Mouse (Mus musculus): ENCODE measurements around the gene Crhr2. TPM values are rescaled to one million over a fixed set of nuclear protein-coding genes. Genes with fewer than 3 reads are reported as not detected.

Gene Crhr2
- total RNA-seq, 1 experiment = 0.67 TPM

DNA sequence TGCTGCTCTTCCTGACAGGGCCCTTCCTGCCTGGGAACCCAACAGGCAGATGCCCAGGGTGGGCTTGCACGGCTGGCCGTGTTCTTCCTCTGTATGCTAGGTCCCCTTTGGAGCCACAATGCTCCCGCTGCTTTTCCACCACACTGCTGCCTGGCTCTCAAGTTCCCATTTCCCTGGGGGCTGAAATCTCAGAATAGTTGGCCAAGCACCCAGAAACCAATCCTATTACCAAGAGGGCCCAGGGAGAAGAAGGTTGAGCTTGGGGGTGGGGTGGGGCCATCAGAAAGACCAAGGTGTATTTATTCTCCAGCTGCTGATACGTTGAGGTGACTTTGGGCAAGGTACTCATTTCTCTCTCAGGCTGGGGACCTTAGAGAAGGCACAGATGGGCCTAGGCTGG lies 1.5 kb downstream of the Crhr2 start:
- TF ChIP-seq ZC3H11A (IDR thresholded peaks at IDR 0.05; ENCODE audit: borderline replicate concordance, low read depth, low read length) (no peak), ZNF384 (IDR thresholded peaks at IDR 0.05; ENCODE audit: low read depth, low read length) (no peak), HCFC1 (IDR thresholded peaks at IDR 0.05; ENCODE audit: borderline replicate concordance, insufficient read depth, low read length) (no peak), MAFK (IDR thresholded peaks at IDR 0.05; ENCODE audit: insufficient read depth, low read depth, low read length) (no peak), CHD2 (IDR thresholded peaks at IDR 0.05; ENCODE audit: low read depth, low read length) (no peak)
- H3K27ac ChIP-seq (ENCODE audit: insufficient read depth, low read depth, low read length, poor library complexity, severe bottlenecking) = no peak overlapping the region
- H3K4me3 ChIP-seq (ENCODE audit: insufficient read depth in 1 of 2, low read depth in 1 of 2, low read length in 2 of 2, poor library complexity in 1 of 2, severe bottlenecking in 1 of 2) = no peak overlapping the region
- no peak for DNase-seq (ENCODE audit: low read depth, low spot score)
- in situ Hi-C loops (cut with MboI; ENCODE audit: low sequenced_read_pairs in 2 of 2, unreplicated experiment in 2 of 2) = no loop called here
- H3K9me3 ChIP-seq (ENCODE audit: control insufficient read depth, insufficient read depth, low read depth, low read length) = no peaks in the 10 kb centered on the region
- H3K36me3 ChIP-seq (ENCODE audit: control insufficient read depth, insufficient read depth, low read length, poor library complexity, severe bottlenecking) = no peaks in the 10 kb centered on the region
- peaks cover 0 to 2% of the 10 kb centered on the region in 2 experiments; a peak in 2 of 4 replicates for H3K4me1 ChIP-seq (ENCODE audit: control insufficient read depth in 2 of 2, insufficient read depth in 2 of 2, low read length in 2 of 2, poor library complexity in 1 of 2)
- H3K9ac ChIP-seq (ENCODE audit: insufficient read depth, low read depth, low read length, poor library complexity, severe bottlenecking) = no peak overlapping the region

DNA sequence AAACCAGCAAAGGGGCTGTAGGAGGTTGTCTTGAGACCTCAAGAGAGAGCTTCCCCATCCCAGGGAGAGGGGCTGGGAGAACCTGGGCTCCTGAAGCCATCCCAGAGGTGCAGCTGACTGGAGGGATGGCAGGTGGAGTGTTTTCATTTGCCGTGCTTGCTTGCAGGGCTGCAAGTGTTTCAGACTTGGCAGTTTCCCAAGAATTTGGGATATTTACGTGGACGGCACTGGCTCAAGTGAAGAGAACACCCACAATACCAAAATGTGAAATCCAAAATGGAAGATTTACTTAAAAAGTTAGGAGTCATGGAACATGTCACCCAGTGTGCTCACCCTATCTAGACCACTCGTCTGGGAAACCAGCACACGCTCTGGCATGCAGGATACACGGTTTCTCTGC lies 2.2 kb downstream of the Crhr2 start:
- H3K4me3 ChIP-seq (ENCODE audit: insufficient read depth in 1 of 2, low read depth in 1 of 2, low read length in 2 of 2, poor library complexity in 1 of 2, severe bottlenecking in 1 of 2) = no peak overlapping the region
- peaks cover 0 to 2% of the 10 kb centered on the region in 2 experiments; a peak in 2 of 4 replicates for H3K4me1 ChIP-seq (ENCODE audit: control insufficient read depth in 2 of 2, insufficient read depth in 2 of 2, low read length in 2 of 2, poor library complexity in 1 of 2)
- no peaks in the 10 kb centered on the region for H3K36me3 ChIP-seq (ENCODE audit: control insufficient read depth, insufficient read depth, low read length, poor library complexity, severe bottlenecking)
- no peak overlapping the region for H3K27ac ChIP-seq (ENCODE audit: insufficient read depth, low read depth, low read length, poor library complexity, severe bottlenecking)
- no peak overlapping the region for H3K9ac ChIP-seq (ENCODE audit: insufficient read depth, low read depth, low read length, poor library complexity, severe bottlenecking)
- no peaks in the 10 kb centered on the region for H3K9me3 ChIP-seq (ENCODE audit: control insufficient read depth, insufficient read depth, low read depth, low read length)
- TF ChIP-seq CHD2 (IDR thresholded peaks at IDR 0.05; ENCODE audit: low read depth, low read length) (no peak), HCFC1 (IDR thresholded peaks at IDR 0.05; ENCODE audit: borderline replicate concordance, insufficient read depth, low read length) (no peak), ZC3H11A (IDR thresholded peaks at IDR 0.05; ENCODE audit: borderline replicate concordance, low read depth, low read length) (no peak), MAFK (IDR thresholded peaks at IDR 0.05; ENCODE audit: insufficient read depth, low read depth, low read length) (no peak), ZNF384 (IDR thresholded peaks at IDR 0.05; ENCODE audit: low read depth, low read length) (no peak)
- DNase-seq (ENCODE audit: low read depth, low spot score) = no peak
- in situ Hi-C loops (cut with MboI; ENCODE audit: low sequenced_read_pairs in 2 of 2, unreplicated experiment in 2 of 2) = no loop called here

DNA sequence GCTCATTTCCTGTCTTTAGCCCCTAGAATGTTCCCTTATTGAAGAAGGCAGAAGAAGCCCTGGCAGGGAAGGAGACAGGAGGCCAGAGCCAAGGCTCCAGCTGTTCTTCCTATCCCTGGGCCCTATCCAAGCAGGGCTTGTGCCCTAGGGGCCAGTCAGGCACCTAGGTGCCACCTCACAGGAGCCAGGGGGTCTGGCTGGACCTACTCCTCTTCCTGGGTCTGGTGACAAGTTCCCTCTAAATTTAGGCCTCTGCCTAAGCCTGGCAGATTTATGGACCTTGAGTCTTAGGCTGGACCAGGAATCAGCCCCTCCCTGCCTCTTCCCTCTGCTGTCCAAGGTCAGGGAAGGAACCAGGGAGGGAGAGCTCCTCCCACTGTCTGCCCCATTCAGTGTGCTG lies 4.4 kb downstream of the Crhr2 start:
- Histone ChIP-seq H3K9me3 (ENCODE audit: control insufficient read depth, insufficient read depth, low read depth, low read length) (no peaks in the 10 kb centered on the region), H3K4me1 (ENCODE audit: control insufficient read depth in 2 of 2, insufficient read depth in 2 of 2, low read length in 2 of 2, poor library complexity in 1 of 2) (no peaks in the 10 kb centered on the region), H3K27ac (ENCODE audit: insufficient read depth, low read depth, low read length, poor library complexity, severe bottlenecking) (no peak overlapping the region), H3K36me3 (ENCODE audit: control insufficient read depth, insufficient read depth, low read length, poor library complexity, severe bottlenecking) (no peaks in the 10 kb centered on the region), H3K9ac (ENCODE audit: insufficient read depth, low read depth, low read length, poor library complexity, severe bottlenecking) (no peak overlapping the region), H3K4me3 (ENCODE audit: insufficient read depth in 1 of 2, low read depth in 1 of 2, low read length in 2 of 2, poor library complexity in 1 of 2, severe bottlenecking in 1 of 2) (no peak overlapping the region)
- in situ Hi-C loops (cut with MboI; ENCODE audit: low sequenced_read_pairs in 2 of 2, unreplicated experiment in 2 of 2) = no loop called here
- DNase-seq (ENCODE audit: low read depth, low spot score) = no peak
- no peak for TF ChIP-seq ZC3H11A (IDR thresholded peaks at IDR 0.05; ENCODE audit: borderline replicate concordance, low read depth, low read length)
- TF ChIP-seq ZNF384 (IDR thresholded peaks at IDR 0.05; ENCODE audit: low read depth, low read length) = no peak
- TF ChIP-seq HCFC1 (IDR thresholded peaks at IDR 0.05; ENCODE audit: borderline replicate concordance, insufficient read depth, low read length) = no peak
- TF ChIP-seq MAFK (IDR thresholded peaks at IDR 0.05; ENCODE audit: insufficient read depth, low read depth, low read length) = no peak
- TF ChIP-seq CHD2 (IDR thresholded peaks at IDR 0.05; ENCODE audit: low read depth, low read length) = no peak

DNA sequence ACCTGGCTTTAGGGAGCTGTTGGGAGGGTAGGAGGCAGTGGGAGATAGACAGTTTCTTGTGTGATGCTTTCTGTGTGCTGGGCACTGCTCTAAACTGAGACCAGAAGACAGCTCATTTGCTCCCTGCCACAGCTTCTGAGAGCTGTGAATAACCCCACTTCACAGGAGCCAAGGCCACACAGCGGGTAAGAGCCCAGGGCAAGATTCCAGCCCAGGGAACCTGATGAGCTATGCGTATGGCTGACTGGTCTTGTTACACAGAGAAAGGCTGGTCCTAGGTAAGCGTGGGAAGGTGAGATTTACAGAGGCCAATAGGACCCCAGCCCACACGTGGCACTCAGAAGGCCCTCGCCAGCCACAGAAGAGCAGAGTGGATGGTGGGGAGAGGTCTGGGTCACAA lies 6.2 kb downstream of the Crhr2 start:
- H3K9ac ChIP-seq (ENCODE audit: insufficient read depth, low read depth, low read length, poor library complexity, severe bottlenecking) = no peak overlapping the region
- no peak overlapping the region for H3K27ac ChIP-seq (ENCODE audit: insufficient read depth, low read depth, low read length, poor library complexity, severe bottlenecking)
- no peak overlapping the region for H3K4me3 ChIP-seq (ENCODE audit: insufficient read depth in 1 of 2, low read depth in 1 of 2, low read length in 2 of 2, poor library complexity in 1 of 2, severe bottlenecking in 1 of 2)
- H3K9me3 ChIP-seq (ENCODE audit: control insufficient read depth, insufficient read depth, low read depth, low read length) = no peaks in the 10 kb centered on the region
- H3K4me1 ChIP-seq (ENCODE audit: control insufficient read depth in 2 of 2, insufficient read depth in 2 of 2, low read length in 2 of 2, poor library complexity in 1 of 2) = no peaks in the 10 kb centered on the region
- DNase-seq (ENCODE audit: low read depth, low spot score) = no peak
- no peaks in the 10 kb centered on the region for H3K36me3 ChIP-seq (ENCODE audit: control insufficient read depth, insufficient read depth, low read length, poor library complexity, severe bottlenecking)
- in situ Hi-C loops (cut with MboI; ENCODE audit: low sequenced_read_pairs in 2 of 2, unreplicated experiment in 2 of 2) = no loop called here
- TF ChIP-seq CHD2 (IDR thresholded peaks at IDR 0.05; ENCODE audit: low read depth, low read length) = no peak
- no peak for TF ChIP-seq ZC3H11A (IDR thresholded peaks at IDR 0.05; ENCODE audit: borderline replicate concordance, low read depth, low read length)
- TF ChIP-seq MAFK (IDR thresholded peaks at IDR 0.05; ENCODE audit: insufficient read depth, low read depth, low read length) = no peak
- TF ChIP-seq ZNF384 (IDR thresholded peaks at IDR 0.05; ENCODE audit: low read depth, low read length) = no peak
- no peak for TF ChIP-seq HCFC1 (IDR thresholded peaks at IDR 0.05; ENCODE audit: borderline replicate concordance, insufficient read depth, low read length)

DNA sequence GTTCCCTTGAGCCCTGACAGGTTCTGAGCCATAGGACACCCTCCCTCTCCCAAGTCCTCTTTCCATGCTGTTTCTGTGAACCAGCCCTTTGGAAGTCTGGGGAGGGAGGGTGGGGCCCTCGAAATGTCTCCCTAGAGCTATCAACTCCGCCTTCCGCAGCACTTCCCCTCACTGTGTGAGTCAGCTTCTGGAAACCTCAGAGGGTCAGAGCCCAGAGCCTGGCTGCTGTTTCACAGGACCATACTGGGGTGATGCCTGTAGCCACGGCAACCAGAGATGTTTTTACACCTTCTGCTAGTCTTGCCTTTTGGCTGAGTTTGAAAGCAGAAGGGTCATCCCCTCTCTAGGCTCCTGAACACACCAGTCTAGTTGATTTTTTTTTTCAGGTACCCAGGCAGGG lies 9.8 kb downstream of the Crhr2 start:
- Histone ChIP-seq H3K27ac (ENCODE audit: insufficient read depth, low read depth, low read length, poor library complexity, severe bottlenecking) (no peak overlapping the region), H3K36me3 (ENCODE audit: control insufficient read depth, insufficient read depth, low read length, poor library complexity, severe bottlenecking) (no peaks in the 10 kb centered on the region), H3K9me3 (ENCODE audit: control insufficient read depth, insufficient read depth, low read depth, low read length) (no peaks in the 10 kb centered on the region), H3K4me3 (ENCODE audit: insufficient read depth in 1 of 2, low read depth in 1 of 2, low read length in 2 of 2, poor library complexity in 1 of 2, severe bottlenecking in 1 of 2) (no peak overlapping the region), H3K4me1 (ENCODE audit: control insufficient read depth in 2 of 2, insufficient read depth in 2 of 2, low read length in 2 of 2, poor library complexity in 1 of 2) (no peaks in the 10 kb centered on the region), H3K9ac (ENCODE audit: insufficient read depth, low read depth, low read length, poor library complexity, severe bottlenecking) (no peak overlapping the region)
- no peak for DNase-seq (ENCODE audit: low read depth, low spot score)
- in situ Hi-C loops (cut with MboI; ENCODE audit: low sequenced_read_pairs in 2 of 2, unreplicated experiment in 2 of 2) = no loop called here
- no peak for TF ChIP-seq ZC3H11A (IDR thresholded peaks at IDR 0.05; ENCODE audit: borderline replicate concordance, low read depth, low read length)
- no peak for TF ChIP-seq MAFK (IDR thresholded peaks at IDR 0.05; ENCODE audit: insufficient read depth, low read depth, low read length)
